Mouse (Mus musculus) ES-E14 (cell line): ENCODE measurements around the gene Tmem60.

Experiments
- CHD2 ChIP-seq: IDR thresholded peaks from 2 replicates; pipeline ENCODE4 v1.6.1; 2014; ENCODE audit warnings: mild to moderate bottlenecking, low read depth, low read length, inconsistent platforms
- HCFC1 ChIP-seq: IDR thresholded peaks from 2 replicates; pipeline ENCODE4 v1.6.1; 2012; ENCODE audit warnings: low read length, inconsistent platforms, borderline replicate concordance; ENCODE audit not compliant: insufficient read depth
- ZC3H11A ChIP-seq: IDR thresholded peaks from 2 replicates; pipeline ENCODE4 v1.6.1; 2012; ENCODE audit warnings: low read depth, mild to moderate bottlenecking, inconsistent platforms, low read length, borderline replicate concordance
- ZNF384 ChIP-seq: IDR thresholded peaks from 2 replicates; pipeline ENCODE4 v1.6.1; 2012; ENCODE audit warnings: low read depth, low read length, inconsistent platforms

DNA sequence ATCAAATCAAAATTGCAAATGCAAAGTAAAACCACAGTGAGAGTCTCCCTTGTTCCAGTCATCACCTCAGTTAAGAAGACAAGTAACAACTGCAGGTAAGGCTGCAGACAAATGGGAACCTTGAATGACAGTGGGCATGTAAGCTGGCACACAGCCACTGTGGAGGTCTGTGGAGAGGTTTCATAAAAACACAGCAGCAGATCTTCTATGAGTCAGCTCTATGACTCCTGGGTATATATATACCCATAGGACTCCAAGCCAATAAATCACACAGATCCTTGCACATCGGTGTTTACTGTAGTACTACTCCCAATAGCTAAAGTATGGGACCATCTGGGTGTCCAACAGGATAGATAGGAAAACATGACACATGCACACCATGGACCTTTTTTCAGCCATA lies 8.8 kb upstream of the Tmem60 start:
- TF ChIP-seq CHD2 (no peak), ZC3H11A (no peak), ZNF384 (no peak), HCFC1 (no peak)
